Mouse (Mus musculus): ENCODE measurements around the gene Pak2. TPM values are rescaled to one million over a fixed set of nuclear protein-coding genes. Genes with fewer than 3 reads are reported as not detected.

The Pak2 gene
- polyA plus RNA-seq, 1 experiment from 2014 or later = 48.5 TPM

GRCm38 (mm10) chr16:31979501-31979900 lies 99.6 kb downstream of the Pak2 start:
- ATAC-seq (ENCODE audit: low FRiP score) = no peak
- Histone ChIP-seq H3K27me3 (no peaks in the 10 kb centered on the region), H3K27ac (no peak overlapping the region), H3K4me1 (no peaks in the 10 kb centered on the region), H3K9ac (no peak overlapping the region), H3K36me3 (peaks cover 42% of the 10 kb centered on the region), H3K4me2 (replicated peaks) (no peak overlapping the region), H3K9me3 (replicated peaks) (no peaks in the 10 kb centered on the region), H3K4me3 (no peak overlapping the region)
- 95% methylated on average over 3 of the region's 3 CpGs for WGBS

GRCm38 (mm10) chr16:31975258-31975657 lies 103.9 kb downstream of the Pak2 start:
- 93% methylated on average over 4 of the region's 4 CpGs for WGBS
- no peak overlapping the region for H3K4me3 ChIP-seq
- H3K27me3 ChIP-seq = no peaks in the 10 kb centered on the region
- no peak overlapping the region for H3K9ac ChIP-seq
- H3K9me3 ChIP-seq (replicated peaks) = no peaks in the 10 kb centered on the region
- H3K27ac ChIP-seq = no peak overlapping the region
- H3K36me3 ChIP-seq = peaks cover 59% of the 10 kb centered on the region
- no peaks in the 10 kb centered on the region for H3K4me1 ChIP-seq
- ATAC-seq (ENCODE audit: low FRiP score) = no peak
- H3K4me2 ChIP-seq (replicated peaks) = no peak overlapping the region

Small RNAs within 50 kb of the gene (microRNA-seq; reads per million reads assigned to microRNA genes)
- not detected for gene Gm26269

Other genes starting within 250 kb of the Pak2 start
- gene Meltf, start 200.5 kb downstream of the Pak2 start, polyA plus RNA-seq (2016; fragmentation: Nextera tagmentation; extraction: Ambion mirVana) = 0.40 and 0.60 TPM in 2 replicates
- gene Pigz, start 145.5 kb downstream of the Pak2 start, polyA plus RNA-seq (2016; fragmentation: Nextera tagmentation; extraction: Ambion mirVana) = 2.1 and 2.8 TPM in 2 replicates
- 81.1 and 88.2 TPM in 2 replicates for gene 0610012G03Rik, start 130.8 kb downstream of the Pak2 start, polyA plus RNA-seq (2016; fragmentation: Nextera tagmentation; extraction: Ambion mirVana)
- 123 and 128 TPM in 2 replicates for gene Ncbp2, start 130.8 kb downstream of the Pak2 start, polyA plus RNA-seq (2016; fragmentation: Nextera tagmentation; extraction: Ambion mirVana)
- 27.3 and 27.5 TPM in 2 replicates for gene Senp5, start 76.1 kb downstream of the Pak2 start, polyA plus RNA-seq (2016; fragmentation: Nextera tagmentation; extraction: Ambion mirVana)
- 124 and 135 TPM in 2 replicates for gene Pigx, start 20.4 kb upstream of the Pak2 start, polyA plus RNA-seq (2016; fragmentation: Nextera tagmentation; extraction: Ambion mirVana)
- gene Cep19, start 20.5 kb upstream of the Pak2 start, polyA plus RNA-seq (2016; fragmentation: Nextera tagmentation; extraction: Ambion mirVana) = 39.6 and 41.9 TPM in 2 replicates
- gene Nrros, start 86.3 kb upstream of the Pak2 start, polyA plus RNA-seq (2016; fragmentation: Nextera tagmentation; extraction: Ambion mirVana) = 9.8 and 10.1 TPM in 2 replicates
- gene Bex6, start 100.5 kb upstream of the Pak2 start, polyA plus RNA-seq (2016; fragmentation: Nextera tagmentation; extraction: Ambion mirVana) = 0.26 TPM in 1 of 2 replicates, not detected in the other
- gene Fbxo45, start 167.8 kb upstream of the Pak2 start, polyA plus RNA-seq (2016; fragmentation: Nextera tagmentation; extraction: Ambion mirVana) = 26.1 and 28.4 TPM in 2 replicates
- 17.1 and 18.5 TPM in 2 replicates for gene Wdr53, start 167.9 kb upstream of the Pak2 start, polyA plus RNA-seq (2016; fragmentation: Nextera tagmentation; extraction: Ambion mirVana)
- gene Smco1, start 192.1 kb upstream of the Pak2 start, polyA plus RNA-seq (2016; fragmentation: Nextera tagmentation; extraction: Ambion mirVana) = 0.14 TPM in 1 of 2 replicates, not detected in the other
- gene Rnf168, start 198.1 kb upstream of the Pak2 start, polyA plus RNA-seq (2016; fragmentation: Nextera tagmentation; extraction: Ambion mirVana) = 32.7 and 33.9 TPM in 2 replicates

All from hindbrain, embryonic 12.5 days (tissue).